Comparison of ENCODE assay signal across 23 mouse cellular contexts in genomic region chr3:115858822-115859221, GRCm38 (mm10). TPM values are rescaled to one million over a fixed set of nuclear protein-coding genes. Genes with fewer than 3 reads are reported as not detected.
DNase-seq lines count a peak whose midpoint lies in the region; ATAC-seq and TF ChIP-seq lines count a peak whose summit lies in the region.
"Had no signal": no experiment of that assay in that cellular context is flagged by ENCODE, and none has a peak within 500 bp of the region (broad histone marks: within the 10 kb centered on the region; RNA-seq: fewer than 3 reads in every experiment).

No protein-coding gene starts in this region.

- no peak overlapping the region for H3K4me3 ChIP-seq in forebrain, embryonic 14.5 days (ENCODE audit: low read depth, low read length)
- H3K4me3 ChIP-seq in forebrain, embryonic 13.5 days: no peak overlapping the region
- H3K4me3 ChIP-seq in stomach, postnatal 0 days (ENCODE audit: low read depth, low read length): no peak overlapping the region
- H3K4me3 ChIP-seq: heart, embryonic 10.5 days; hindbrain, embryonic 13.5 days; limb, embryonic 10.5 days; liver, embryonic 15.5 days; lung, embryonic 15.5 days; neural tube, embryonic 12.5 days had no signal

- 84% methylated on average over 3 of the region's 3 CpGs for WGBS in forebrain, embryonic 14.5 days
- WGBS in forebrain, embryonic 13.5 days: 80% methylated on average over 3 of the region's 3 CpGs
- 91% methylated on average over 3 of the region's 3 CpGs for WGBS in stomach, postnatal 0 days

- TF ChIP-seq CTCF in Patski (IDR thresholded peaks at IDR 0.05): no peak
- no peak for TF ChIP-seq CTCF in stomach, postnatal 0 days (IDR thresholded peaks at IDR 0.05; ENCODE audit: low read depth)

- in situ Hi-C loops in Patski (cut with MboI; ENCODE audit: low pct_unique_long_range_greater_than_20kb): no loop called here

- no peak overlapping the region for H3K9ac ChIP-seq in forebrain, embryonic 14.5 days (ENCODE audit: low read length)
- no peak overlapping the region for H3K9ac ChIP-seq in forebrain, embryonic 13.5 days
- no peak overlapping the region for H3K9ac ChIP-seq in stomach, postnatal 0 days (ENCODE audit: low read length)
- H3K9ac ChIP-seq: hindbrain, embryonic 13.5 days; liver, embryonic 15.5 days; lung, embryonic 15.5 days; neural tube, embryonic 12.5 days had no signal

- H3K9me3 ChIP-seq in forebrain, embryonic 14.5 days (replicated peaks; ENCODE audit: control insufficient read depth, low read length): no peaks in the 10 kb centered on the region
- H3K9me3 ChIP-seq in forebrain, embryonic 13.5 days (replicated peaks): no peaks in the 10 kb centered on the region
- no peaks in the 10 kb centered on the region for H3K9me3 ChIP-seq in stomach, postnatal 0 days (ENCODE audit: control insufficient read depth, low read length)
- H3K9me3 ChIP-seq: heart, embryonic 10.5 days; hindbrain, embryonic 13.5 days; limb, embryonic 10.5 days; liver, embryonic 15.5 days; lung, embryonic 15.5 days; neural tube, embryonic 12.5 days had no signal

- no peak overlapping the region for H3K4me2 ChIP-seq in forebrain, embryonic 14.5 days (ENCODE audit: low read length)
- H3K4me2 ChIP-seq in forebrain, embryonic 13.5 days: no peak overlapping the region
- H3K4me2 ChIP-seq in stomach, postnatal 0 days (replicated peaks; ENCODE audit: low read depth): no peak overlapping the region
- H3K4me2 ChIP-seq: hindbrain, embryonic 13.5 days; liver, embryonic 15.5 days; lung, embryonic 15.5 days; neural tube, embryonic 12.5 days had no signal

- H3K27ac ChIP-seq in forebrain, embryonic 14.5 days (ENCODE audit: low read depth, low read length): 0 out of 2 replicates have a peak overlapping the region, but pooled peaks have one; percentile 5
- H3K27ac ChIP-seq in forebrain, embryonic 13.5 days: no peak overlapping the region
- H3K27ac ChIP-seq in stomach, postnatal 0 days (replicated peaks): no peak overlapping the region
- H3K27ac ChIP-seq: heart, embryonic 10.5 days; hindbrain, embryonic 13.5 days; limb, embryonic 10.5 days; liver, embryonic 15.5 days; lung, embryonic 15.5 days; neural tube, embryonic 12.5 days had no signal

- no peaks in the 10 kb centered on the region for H3K36me3 ChIP-seq in forebrain, embryonic 14.5 days (ENCODE audit: control insufficient read depth, insufficient read depth, low read length)
- H3K36me3 ChIP-seq in forebrain, embryonic 13.5 days (ENCODE audit: poor library complexity, severe bottlenecking): no peaks in the 10 kb centered on the region
- no peaks in the 10 kb centered on the region for H3K36me3 ChIP-seq in stomach, postnatal 0 days (ENCODE audit: control insufficient read depth, insufficient read depth, low read length)
- H3K36me3 ChIP-seq: heart, embryonic 10.5 days; hindbrain, embryonic 13.5 days; limb, embryonic 10.5 days; liver, embryonic 15.5 days; lung, embryonic 15.5 days; neural tube, embryonic 12.5 days had no signal

- ATAC-seq in forebrain, embryonic 14.5 days: no peak
- ATAC-seq in forebrain, embryonic 13.5 days: no peak
- ATAC-seq in Patski: peak; percentile 60
- ATAC-seq in stomach, postnatal 0 days (ENCODE audit: low FRiP score, low TSS enrichment): no peak
- no peak for ATAC-seq in erythroblast, adult 5-6 weeks (replicated peaks; ENCODE audit: low FRiP score, poor library complexity, severe bottlenecking)
- ATAC-seq: inflammation-experienced regulatory T-cells, adult 6 months had no signal

- DNase-seq in forebrain, embryonic 14.5 days (ENCODE audit: low spot score): no peak
- DNase-seq in 3T3-L1 (ENCODE audit: low read depth, low spot score): peak; percentile 32
- peak; percentile 15 for DNase-seq in CD4-positive, CD25-positive, alpha-beta regulatory T cell, adult 2 months (ENCODE audit: low read depth, low spot score)
- no peak for DNase-seq in Patski (ENCODE audit: low read depth, low spot score)
- DNase-seq in cerebellum, postnatal 4 days (ENCODE audit: low spot score in 2 of 2): no peak
- no peak for DNase-seq in stomach, postnatal 0 days (ENCODE audit: low spot score)
- DNase-seq: cerebellum, adult 8-10 months; cerebellum, postnatal 36 days; kidney, adult 2 months; kidney, postnatal 10 days; liver; lung, postnatal 4 days; midbrain, embryonic 14.5 days; right cerebral cortex, postnatal 25 days had no signal

- no peaks in the 10 kb centered on the region for H3K27me3 ChIP-seq in forebrain, embryonic 14.5 days (replicated peaks; ENCODE audit: control insufficient read depth, insufficient read depth, low read length)
- no peaks in the 10 kb centered on the region for H3K27me3 ChIP-seq in forebrain, embryonic 13.5 days
- no peaks in the 10 kb centered on the region for H3K27me3 ChIP-seq in Patski
- H3K27me3 ChIP-seq in stomach, postnatal 0 days (ENCODE audit: control insufficient read depth, insufficient read depth, low read length): no peaks in the 10 kb centered on the region
- H3K27me3 ChIP-seq: hindbrain, embryonic 13.5 days; liver, embryonic 15.5 days; lung, embryonic 15.5 days; neural tube, embryonic 12.5 days had no signal

- CTCF ChIA-PET in Patski (lab: Charles Lee): interaction anchor here (1.0 to 1.2 kb wide), 2 partner anchors 8 to 9 kb away, joined by 3 read pairs; no protein-coding TSS in a partner anchor

- peaks cover 22% of the 10 kb centered on the region for H3K4me1 ChIP-seq in forebrain, embryonic 14.5 days (ENCODE audit: control insufficient read depth, insufficient read depth, low read length)
- peaks cover 33% of the 10 kb centered on the region for H3K4me1 ChIP-seq in forebrain, embryonic 13.5 days
- H3K4me1 ChIP-seq in stomach, postnatal 0 days (replicated peaks; ENCODE audit: control insufficient read depth, insufficient read depth): no peaks in the 10 kb centered on the region
- H3K4me1 ChIP-seq: heart, embryonic 10.5 days; limb, embryonic 10.5 days; lung, embryonic 15.5 days had no signal

- no peak for TF ChIP-seq EP300 in stomach, postnatal 0 days (optimal IDR thresholded peaks at IDR 0.05)

- POLR2A ChIA-PET in Patski (lab: Charles Lee): no interaction called here

RNA-seq across cellular contexts. Expression of gene Dph5, which starts 28.8 kb away (rescaled TPM):
- 24.6 and 27.4 TPM in 2 replicates for polyA plus RNA-seq in forebrain, embryonic 14.5 days (2014; fragmentation: Nextera tagmentation; extraction: Ambion mirVana)
- 29.8 and 30.2 TPM in 2 replicates for polyA plus RNA-seq in forebrain, embryonic 13.5 days (2015; fragmentation: Nextera tagmentation; extraction: Ambion mirVana)
- 29.1 TPM for polyA plus RNA-seq in Patski (2021)
- 18.2 and 20.4 TPM in 2 replicates for polyA plus RNA-seq in stomach, postnatal 0 days (2015; fragmentation: Nextera tagmentation; extraction: Ambion mirVana)
- total RNA-seq in erythroblast, adult 5-6 weeks (2015; ENCODE audit: low replicate concordance): 4.2 and 10.4 TPM in 2 replicates
- total RNA-seq in erythroblast, adult 5-6 weeks (2017; ENCODE audit: low replicate concordance): 6.7 and 8.4 TPM in 2 replicates

Comparison
In these comparisons a context has a peak if more than half of its experiments do, and no peak if none do; other contexts are left out.
1. DNase-seq: peak in 3T3-L1 (single experiment) and CD4-positive, CD25-positive, alpha-beta regulatory T cell, adult 2 months (single experiment); none in forebrain, embryonic 14.5 days (single experiment), Patski (single experiment), cerebellum, postnatal 4 days (0 of 2) and stomach, postnatal 0 days (single experiment).